Comparison of ENCODE assay signal across 9 mouse cellular contexts in the genomic region with DNA sequence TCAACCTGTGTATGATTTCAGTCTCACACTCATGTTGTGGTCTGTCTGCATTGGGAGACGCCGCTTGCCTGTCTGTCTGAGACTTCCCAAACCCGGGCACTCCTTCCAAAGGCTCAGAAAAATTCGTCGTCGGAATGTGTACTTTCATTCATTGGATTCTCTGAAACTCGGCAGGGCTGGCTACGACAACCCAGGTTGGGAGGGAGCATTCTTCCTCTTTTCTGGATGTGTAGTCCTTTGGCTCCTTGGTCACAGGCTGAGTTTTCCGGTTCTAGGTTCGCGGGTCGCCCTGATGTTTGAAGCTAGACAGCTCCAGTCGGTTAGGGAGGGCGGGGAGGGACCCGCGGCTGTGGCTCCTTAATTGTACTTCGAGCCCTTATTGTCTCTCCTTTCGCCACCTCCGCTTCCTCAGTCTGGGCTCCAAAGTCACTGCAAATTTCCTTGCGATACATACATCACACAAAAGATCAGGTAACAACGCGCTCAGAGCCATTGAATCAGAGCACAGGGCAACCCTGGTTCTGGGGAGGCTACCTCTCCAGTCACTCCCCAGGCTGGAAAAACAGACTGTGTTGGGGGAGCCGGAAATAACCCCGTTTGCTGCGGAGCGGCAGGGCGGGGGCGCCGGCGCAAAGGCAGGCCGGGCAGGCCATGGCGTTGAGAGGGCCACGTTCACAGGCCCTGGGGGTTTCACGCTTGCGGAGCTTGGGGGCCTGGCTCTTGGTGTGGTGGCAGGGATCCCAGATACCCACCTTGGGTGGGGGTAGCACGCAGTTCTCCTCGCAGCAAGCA. TPM values are rescaled to one million over a fixed set of nuclear protein-coding genes. Genes with fewer than 3 reads are reported as not detected.
DNase-seq lines count a peak whose midpoint lies in the region; ATAC-seq and TF ChIP-seq lines count a peak whose summit lies in the region.
"Had no signal": no experiment of that assay in that cellular context is flagged by ENCODE, and none has a peak within 500 bp of the region (broad histone marks: within the 10 kb centered on the region; RNA-seq: fewer than 3 reads in every experiment).

No protein-coding gene starts in this region.

- intact Hi-C loops in left cerebral cortex, postnatal 36 days (cut with DNase I) = no loop called here

- peaks cover 100% of the 10 kb centered on the region for H3K27me3 ChIP-seq in embryonic facial prominence, embryonic 12.5 days
- H3K27me3 ChIP-seq in embryonic facial prominence, embryonic 10.5 days (replicated peaks; ENCODE audit: low read depth, poor library complexity, severe bottlenecking) = peaks cover 100% of the 10 kb centered on the region
- peaks cover 100% of the 10 kb centered on the region for H3K27me3 ChIP-seq in midbrain, embryonic 10.5 days (ENCODE audit: low read depth, poor library complexity, severe bottlenecking)
- H3K27me3 ChIP-seq in midbrain, embryonic 16.5 days (ENCODE audit: control insufficient read depth, insufficient read depth, low read depth, low read length) = peaks cover 80% of the 10 kb centered on the region
- H3K27me3 ChIP-seq in kidney, postnatal 0 days (ENCODE audit: insufficient read depth, low read length) = no peaks in the 10 kb centered on the region
- H3K27me3 ChIP-seq in small intestine, adult 2 months (ENCODE audit: control insufficient read depth, insufficient read depth, low read length) = peaks cover 91% of the 10 kb centered on the region

- TF ChIP-seq CTCF in kidney, postnatal 0 days (IDR thresholded peaks at IDR 0.05; ENCODE audit: low read depth) = no peak
- TF ChIP-seq CTCF in small intestine, adult 2 months (IDR thresholded peaks at IDR 0.05; ENCODE audit: extremely low read depth, insufficient read length, insufficient replicate concordance, low read depth, low read length) = no peak

- DNase-seq in embryonic facial prominence, embryonic 10.5 days (ENCODE audit: low spot score) = no peak
- peak; percentile 55 for DNase-seq in midbrain, embryonic 10.5 days (ENCODE audit: low spot score)
- DNase-seq in kidney, postnatal 0 days (ENCODE audit: low spot score) = no peak
- DNase-seq in left cerebral cortex, postnatal 36 days (ENCODE audit: low spot score in 2 of 2) = no peak
- no peak for DNase-seq in spleen, postnatal 10 days (ENCODE audit: low spot score in 2 of 2)

- 0 out of 2 replicates have a peak overlapping the region, but pooled peaks have one; percentile 6 for H3K4me3 ChIP-seq in embryonic facial prominence, embryonic 12.5 days
- H3K4me3 ChIP-seq in embryonic facial prominence, embryonic 10.5 days = no peak overlapping the region
- no peak overlapping the region for H3K4me3 ChIP-seq in midbrain, embryonic 10.5 days
- no peak overlapping the region for H3K4me3 ChIP-seq in midbrain, embryonic 16.5 days (ENCODE audit: low read depth, low read length)
- peak overlapping the region; percentile 51 for H3K4me3 ChIP-seq in kidney, postnatal 0 days (replicated peaks; ENCODE audit: low read depth, low read length)
- peak overlapping the region; percentile 52 for H3K4me3 ChIP-seq in small intestine, adult 2 months (ENCODE audit: low read depth, low read length)

- no peak overlapping the region for H3K9ac ChIP-seq in embryonic facial prominence, embryonic 12.5 days
- H3K9ac ChIP-seq in midbrain, embryonic 16.5 days (ENCODE audit: low read depth, low read length) = no peak overlapping the region
- peak overlapping the region; percentile 83 for H3K9ac ChIP-seq in kidney, postnatal 0 days (ENCODE audit: low read depth, low read length)
- H3K9ac ChIP-seq: liver, embryonic 14.5 days had no signal

- no peak overlapping the region for H3K4me2 ChIP-seq in embryonic facial prominence, embryonic 12.5 days (replicated peaks)
- H3K4me2 ChIP-seq in midbrain, embryonic 16.5 days (ENCODE audit: low read length) = no peak overlapping the region; the same call in 1 of the 2 replicates
- H3K4me2 ChIP-seq in kidney, postnatal 0 days (ENCODE audit: low read length) = peak overlapping the region; percentile 90

- H3K4me1 ChIP-seq in embryonic facial prominence, embryonic 12.5 days = 0 out of 2 replicates have a peak, but pooled peaks cover 1% of the 10 kb centered on the region
- peaks cover 6% of the 10 kb centered on the region for H3K4me1 ChIP-seq in embryonic facial prominence, embryonic 10.5 days
- peaks cover 10% of the 10 kb centered on the region for H3K4me1 ChIP-seq in midbrain, embryonic 10.5 days
- peaks cover 1% of the 10 kb centered on the region; the same call in 1 of the 2 replicates for H3K4me1 ChIP-seq in midbrain, embryonic 16.5 days (ENCODE audit: control insufficient read depth, insufficient read depth, low read length)
- peaks cover 17% of the 10 kb centered on the region for H3K4me1 ChIP-seq in kidney, postnatal 0 days (replicated peaks; ENCODE audit: insufficient read depth, low read length)
- H3K4me1 ChIP-seq in small intestine, adult 2 months (ENCODE audit: control insufficient read depth, insufficient read depth, insufficient read length, low read length) = peaks cover 6% of the 10 kb centered on the region

- WGBS in embryonic facial prominence, embryonic 12.5 days = 2% methylated on average over 37 of the region's 37 CpGs
- under 1% methylated on average over 37 of the region's 37 CpGs for WGBS in embryonic facial prominence, embryonic 10.5 days
- 1% methylated on average over 37 of the region's 37 CpGs for WGBS in midbrain, embryonic 10.5 days
- WGBS in midbrain, embryonic 16.5 days = under 1% methylated on average over 37 of the region's 37 CpGs
- WGBS in kidney, postnatal 0 days = under 1% methylated on average over 37 of the region's 37 CpGs
- WGBS in small intestine, adult 2 months = 5% methylated on average over 37 of the region's 37 CpGs

- ATAC-seq in embryonic facial prominence, embryonic 12.5 days (ENCODE audit: insufficient number of reproducible peaks, insufficient read depth, low FRiP score, low TSS enrichment) = no peak
- ATAC-seq in midbrain, embryonic 16.5 days = no peak
- no peak for ATAC-seq in kidney, postnatal 0 days (replicated peaks; ENCODE audit: low FRiP score, low read depth)

- H3K9me3 ChIP-seq in embryonic facial prominence, embryonic 12.5 days = no peaks in the 10 kb centered on the region
- H3K9me3 ChIP-seq in embryonic facial prominence, embryonic 10.5 days = no peaks in the 10 kb centered on the region
- no peaks in the 10 kb centered on the region for H3K9me3 ChIP-seq in midbrain, embryonic 10.5 days (replicated peaks)
- no peaks in the 10 kb centered on the region for H3K9me3 ChIP-seq in midbrain, embryonic 16.5 days (replicated peaks; ENCODE audit: control insufficient read depth, low read length, poor library complexity, severe bottlenecking)
- H3K9me3 ChIP-seq in kidney, postnatal 0 days (replicated peaks; ENCODE audit: low read length) = no peaks in the 10 kb centered on the region

- TF ChIP-seq POLR2A in small intestine, adult 2 months (IDR thresholded peaks at IDR 0.05; ENCODE audit: low read depth, low read length) = no peak

- H3K36me3 ChIP-seq in embryonic facial prominence, embryonic 12.5 days = no peaks in the 10 kb centered on the region
- H3K36me3 ChIP-seq in embryonic facial prominence, embryonic 10.5 days (replicated peaks) = no peaks in the 10 kb centered on the region
- H3K36me3 ChIP-seq in midbrain, embryonic 10.5 days = no peaks in the 10 kb centered on the region
- H3K36me3 ChIP-seq in midbrain, embryonic 16.5 days (ENCODE audit: control insufficient read depth, insufficient read depth, low read length) = no peaks in the 10 kb centered on the region
- no peaks in the 10 kb centered on the region for H3K36me3 ChIP-seq in kidney, postnatal 0 days (ENCODE audit: insufficient read depth, low read length)
- no peaks in the 10 kb centered on the region for H3K36me3 ChIP-seq in small intestine, adult 2 months (ENCODE audit: control insufficient read depth, insufficient read depth, low read length)

- no peak overlapping the region for H3K27ac ChIP-seq in embryonic facial prominence, embryonic 12.5 days
- no peak overlapping the region for H3K27ac ChIP-seq in embryonic facial prominence, embryonic 10.5 days (replicated peaks)
- no peak overlapping the region for H3K27ac ChIP-seq in midbrain, embryonic 10.5 days (replicated peaks)
- H3K27ac ChIP-seq in midbrain, embryonic 16.5 days (ENCODE audit: low read length) = no peak overlapping the region
- H3K27ac ChIP-seq in kidney, postnatal 0 days = peak overlapping the region; percentile 91
- no peak overlapping the region for H3K27ac ChIP-seq in small intestine, adult 2 months (ENCODE audit: insufficient read depth, low read depth, low read length)
- H3K27ac ChIP-seq: liver, embryonic 14.5 days had no signal

RNA-seq across cellular contexts. Expression of gene Hoxc9, which starts 0.6 kb away (rescaled TPM):
- not detected in 2 replicates for polyA plus RNA-seq in embryonic facial prominence, embryonic 12.5 days (2016; fragmentation: Nextera tagmentation; extraction: Ambion mirVana)
- not detected in 2 replicates for polyA plus RNA-seq in embryonic facial prominence, embryonic 10.5 days (2016; fragmentation: Nextera tagmentation; extraction: Ambion mirVana)
- not detected in 2 replicates for polyA plus RNA-seq in midbrain, embryonic 10.5 days (2016; fragmentation: Nextera tagmentation; extraction: Ambion mirVana)
- not detected in 2 replicates for polyA plus RNA-seq in midbrain, embryonic 16.5 days (2015; fragmentation: Nextera tagmentation; extraction: Ambion mirVana)
- polyA plus RNA-seq in kidney, postnatal 0 days (2015; fragmentation: Nextera tagmentation; extraction: Ambion mirVana) = 11.0 and 12.4 TPM in 2 replicates
- 0.22 TPM in 1 of 2 replicates, not detected in the other for polyA plus RNA-seq in small intestine, adult 2 months (2012; rRNA removed)
- total RNA-seq in left cerebral cortex, postnatal 36 days (2021) = not detected

RNA-seq across cellular contexts. Expression of gene Hoxc5, which starts 9.6 kb away (rescaled TPM):
- 1.2 and 2.4 TPM in 2 replicates for polyA plus RNA-seq in embryonic facial prominence, embryonic 12.5 days (2016; fragmentation: Nextera tagmentation; extraction: Ambion mirVana)
- polyA plus RNA-seq in embryonic facial prominence, embryonic 10.5 days (2016; fragmentation: Nextera tagmentation; extraction: Ambion mirVana) = 0.07 and 0.18 TPM in 2 replicates
- polyA plus RNA-seq in midbrain, embryonic 10.5 days (2016; fragmentation: Nextera tagmentation; extraction: Ambion mirVana) = 0.04 and 0.06 TPM in 2 replicates
- polyA plus RNA-seq in midbrain, embryonic 16.5 days (2015; fragmentation: Nextera tagmentation; extraction: Ambion mirVana) = 0.22 TPM in 1 of 2 replicates, not detected in the other
- 2.7 and 3.9 TPM in 2 replicates for polyA plus RNA-seq in kidney, postnatal 0 days (2015; fragmentation: Nextera tagmentation; extraction: Ambion mirVana)
- 0.28 and 1.7 TPM in 2 replicates for polyA plus RNA-seq in small intestine, adult 2 months (2012; rRNA removed)
- total RNA-seq in left cerebral cortex, postnatal 36 days (2021) = not detected

RNA-seq across cellular contexts. Expression of gene Hoxc10, which starts 10.2 kb away (rescaled TPM):
- polyA plus RNA-seq in embryonic facial prominence, embryonic 12.5 days (2016; fragmentation: Nextera tagmentation; extraction: Ambion mirVana) = not detected in 2 replicates
- polyA plus RNA-seq in embryonic facial prominence, embryonic 10.5 days (2016; fragmentation: Nextera tagmentation; extraction: Ambion mirVana) = not detected in 2 replicates
- polyA plus RNA-seq in midbrain, embryonic 10.5 days (2016; fragmentation: Nextera tagmentation; extraction: Ambion mirVana) = not detected in 2 replicates
- polyA plus RNA-seq in midbrain, embryonic 16.5 days (2015; fragmentation: Nextera tagmentation; extraction: Ambion mirVana) = not detected in 2 replicates
- 30.6 and 34.1 TPM in 2 replicates for polyA plus RNA-seq in kidney, postnatal 0 days (2015; fragmentation: Nextera tagmentation; extraction: Ambion mirVana)
- not detected in 2 replicates for polyA plus RNA-seq in small intestine, adult 2 months (2012; rRNA removed)
- total RNA-seq in left cerebral cortex, postnatal 36 days (2021) = not detected
- polyA plus RNA-seq: liver, embryonic 14.5 days had no signal

RNA-seq across cellular contexts. Expression of gene Hoxc8, which starts 13.6 kb away (rescaled TPM):
- polyA plus RNA-seq in embryonic facial prominence, embryonic 12.5 days (2016; fragmentation: Nextera tagmentation; extraction: Ambion mirVana) = not detected in 2 replicates
- polyA plus RNA-seq in embryonic facial prominence, embryonic 10.5 days (2016; fragmentation: Nextera tagmentation; extraction: Ambion mirVana) = not detected in 2 replicates
- polyA plus RNA-seq in midbrain, embryonic 10.5 days (2016; fragmentation: Nextera tagmentation; extraction: Ambion mirVana) = not detected in 2 replicates
- polyA plus RNA-seq in midbrain, embryonic 16.5 days (2015; fragmentation: Nextera tagmentation; extraction: Ambion mirVana) = not detected in 2 replicates
- polyA plus RNA-seq in kidney, postnatal 0 days (2015; fragmentation: Nextera tagmentation; extraction: Ambion mirVana) = 5.8 TPM in 2 replicates
- 1.8 TPM in 1 of 2 replicates, not detected in the other for polyA plus RNA-seq in small intestine, adult 2 months (2012; rRNA removed)
- total RNA-seq in left cerebral cortex, postnatal 36 days (2021) = not detected

RNA-seq across cellular contexts. Expression of gene Hoxc6, which starts 21.2 kb away (rescaled TPM):
- polyA plus RNA-seq in embryonic facial prominence, embryonic 12.5 days (2016; fragmentation: Nextera tagmentation; extraction: Ambion mirVana) = not detected in 2 replicates
- polyA plus RNA-seq in embryonic facial prominence, embryonic 10.5 days (2016; fragmentation: Nextera tagmentation; extraction: Ambion mirVana) = not detected in 2 replicates
- not detected in 2 replicates for polyA plus RNA-seq in midbrain, embryonic 10.5 days (2016; fragmentation: Nextera tagmentation; extraction: Ambion mirVana)
- not detected in 2 replicates for polyA plus RNA-seq in midbrain, embryonic 16.5 days (2015; fragmentation: Nextera tagmentation; extraction: Ambion mirVana)
- 7.8 and 9.3 TPM in 2 replicates for polyA plus RNA-seq in kidney, postnatal 0 days (2015; fragmentation: Nextera tagmentation; extraction: Ambion mirVana)
- 0.05 and 5.0 TPM in 2 replicates for polyA plus RNA-seq in small intestine, adult 2 months (2012; rRNA removed)
- not detected for total RNA-seq in left cerebral cortex, postnatal 36 days (2021)

Comparison
In these comparisons a context has a peak if more than half of its experiments do, and no peak if none do; other contexts are left out.
1. H3K4me3 ChIP-seq: peak in embryonic facial prominence, embryonic 12.5 days (single experiment), kidney, postnatal 0 days (single experiment) and small intestine, adult 2 months (single experiment); none in embryonic facial prominence, embryonic 10.5 days (single experiment), midbrain, embryonic 10.5 days (single experiment) and midbrain, embryonic 16.5 days (single experiment).
2. RNA of gene Hoxc10, which starts 10.2 kb away (polyA plus RNA-seq): 30.6 to 34.1 TPM in kidney, postnatal 0 days; not detected in embryonic facial prominence, embryonic 12.5 days, not detected in embryonic facial prominence, embryonic 10.5 days, not detected in midbrain, embryonic 10.5 days, not detected in midbrain, embryonic 16.5 days and not detected in small intestine, adult 2 months; every median in the first group is over 10 times any median in the second.